Mouse (Mus musculus) heart, postnatal 10 days (tissue): ENCODE measurements around the gene Vmn2r104. TPM values are rescaled to one million over a fixed set of nuclear protein-coding genes. Genes with fewer than 3 reads are reported as not detected.

ENCODE experiments used
- DNase-seq, 2 experiments: peaks; one replicate each; pipeline ENCODE4 v3.0.0; 2021
- intact Hi-C: fragments of 180-260 bp; cut with DNase I; formaldehyde crosslinking; loops from one replicate; pipeline ENCODE4 v1.15.1; 2025
- total RNA-seq, 2 experiments: library from RNA; stranded (reverse); gene quantifications; 2 replicates each; pipeline ENCODE4 v1.2.3; 2021

Gene Vmn2r104
- total RNA-seq, result not detected

DNA sequence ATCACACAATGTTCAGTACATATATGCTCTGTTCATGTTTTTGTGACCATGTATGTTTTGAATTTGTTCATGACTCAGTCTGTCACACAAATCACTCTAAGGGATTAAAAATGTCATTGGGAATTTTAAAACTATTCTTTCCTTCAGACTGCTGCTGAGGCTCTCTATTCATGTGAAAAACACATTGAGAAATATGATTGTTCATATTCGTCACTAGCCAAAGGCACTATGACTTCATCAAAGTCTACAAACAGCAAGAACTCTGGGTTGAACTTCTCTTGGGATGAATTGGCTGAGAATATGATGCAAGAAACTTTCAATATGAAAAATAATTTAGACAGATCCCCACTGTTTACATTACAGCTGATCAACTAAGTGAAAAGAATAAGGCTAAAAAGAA is at the start of gene Vmn2r104:
Vmn2r104 (minus strand) TSS at position 101 of the 400 bp plus-strand sequence.
- intact Hi-C loops, result no loop called here

DNA sequence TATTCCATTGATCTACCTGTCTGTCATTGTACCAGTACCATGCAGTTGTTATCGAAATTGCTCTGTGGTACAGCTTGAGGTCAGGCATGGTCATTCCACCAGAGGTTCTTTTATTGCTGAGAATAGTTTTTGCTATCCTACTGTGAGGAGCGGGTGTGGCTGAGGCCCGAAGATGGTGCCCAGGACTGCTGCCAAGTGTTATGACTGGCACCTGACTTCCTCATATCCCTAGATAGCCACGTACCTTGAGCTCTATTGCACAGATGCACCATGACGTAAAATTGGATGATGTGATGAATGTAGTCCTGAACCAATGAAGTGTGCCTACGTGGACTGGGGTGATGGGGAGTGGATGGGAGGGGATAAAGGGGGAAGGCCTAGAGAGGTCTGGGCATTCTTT is 26.0 kb upstream of the Vmn2r104 start:
- intact Hi-C loops, result no loop called here
- no peak for DNase-seq

More for the DNA sequence above, at the start of gene Vmn2r104:
- no peak for DNase-seq

DNA sequence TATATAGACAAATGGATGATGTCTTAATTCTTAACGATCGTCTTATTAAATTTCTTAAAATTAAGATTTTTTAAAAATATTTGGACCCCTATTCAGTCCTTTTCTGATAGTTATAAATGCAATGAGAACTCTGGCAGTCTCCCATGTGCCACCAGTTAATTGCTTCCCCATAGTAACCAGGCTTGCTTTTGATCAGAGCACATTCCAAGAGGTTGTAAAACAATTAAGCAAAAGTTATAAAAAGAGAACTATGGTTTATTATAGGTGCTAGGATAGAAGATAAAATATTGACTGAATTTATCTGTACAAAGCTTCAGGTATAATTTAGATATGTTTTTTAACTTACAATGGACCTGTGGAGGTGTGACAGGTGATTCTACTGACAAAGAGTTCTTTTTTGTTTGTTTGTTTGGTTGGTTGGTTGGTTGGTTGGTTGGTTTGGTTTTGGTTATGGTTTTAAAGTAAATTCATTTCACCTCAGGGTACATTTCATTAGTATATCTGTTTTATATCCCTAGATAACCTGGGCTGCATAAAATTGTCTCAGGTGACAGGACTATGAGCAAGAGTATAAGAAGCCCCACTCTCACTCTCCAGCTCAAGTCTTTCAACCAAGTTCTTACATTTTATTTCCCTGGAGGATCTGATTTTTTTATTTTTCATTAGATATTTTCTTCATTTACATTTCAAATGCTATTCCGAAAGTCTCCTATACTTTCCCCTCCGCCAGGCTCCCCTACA is 23.7 kb upstream of the Vmn2r104 start:
- DNase-seq, result no peak
- intact Hi-C loops, result no loop called here

Other genes starting within 250 kb of the Vmn2r104 start
- not detected for gene Fpr-rs7, start 65.9 kb upstream of the Vmn2r104 start, total RNA-seq
- not detected for gene Fpr-rs6, start 134.8 kb upstream of the Vmn2r104 start, total RNA-seq
- not detected for gene Vmn2r105, start 186.7 kb upstream of the Vmn2r104 start, total RNA-seq
- not detected for gene Vmn2r106, start 237.2 kb upstream of the Vmn2r104 start, total RNA-seq